Mouse (Mus musculus): ENCODE data around the gene Ehbp1. TPM values are rescaled to one million over a fixed set of nuclear protein-coding genes. Genes with fewer than 3 reads are reported as not detected.

The Ehbp1 gene
- polyA plus RNA-seq, 1 experiment from 2014 or later = 3.9 TPM

GRCm38 (mm10) chr11:22287513-22287900, 54.6 kb downstream of the Ehbp1 start:
- peak; percentile 55 for DNase-seq (ENCODE audit: low spot score)
- H3K36me3 ChIP-seq (ENCODE audit: insufficient read depth, low read length) = no peaks in the 10 kb centered on the region
- no peak for ATAC-seq (replicated peaks; ENCODE audit: low FRiP score, low read depth)
- 0 out of 2 replicates have a peak, but pooled peaks cover 3% of the 10 kb centered on the region for H3K4me1 ChIP-seq (replicated peaks; ENCODE audit: insufficient read depth, low read length)
- WGBS = under 1% methylated on average over 6 of the region's 6 CpGs
- TF ChIP-seq CTCF (IDR thresholded peaks at IDR 0.05; ENCODE audit: low read depth) = 0 out of 2 replicates have a peak, but pooled peaks have one; percentile 2
- H3K27ac ChIP-seq = peak overlapping the region; percentile 90
- peak overlapping the region; percentile 73 for H3K4me2 ChIP-seq (ENCODE audit: low read length)
- H3K4me3 ChIP-seq (replicated peaks; ENCODE audit: low read depth, low read length) = peak overlapping the region; percentile 48
- peak overlapping the region; percentile 64 for H3K9ac ChIP-seq (ENCODE audit: low read depth, low read length)
- H3K9me3 ChIP-seq (replicated peaks; ENCODE audit: low read length) = no peaks in the 10 kb centered on the region
- H3K27me3 ChIP-seq (ENCODE audit: insufficient read depth, low read length) = no peaks in the 10 kb centered on the region

GRCm38 (mm10) chr11:22286885-22287512, 55.1 kb downstream of the Ehbp1 start:
- H3K9me3 ChIP-seq (replicated peaks; ENCODE audit: low read length) = no peaks in the 10 kb centered on the region
- TF ChIP-seq CTCF (IDR thresholded peaks at IDR 0.05; ENCODE audit: low read depth) = no peak
- under 1% methylated on average over 38 of the region's 43 CpGs for WGBS
- peak; percentile 99 for DNase-seq (ENCODE audit: low spot score)
- peak overlapping the region; percentile 86 for H3K4me2 ChIP-seq (ENCODE audit: low read length)
- peak overlapping the region; percentile 73 for H3K4me3 ChIP-seq (replicated peaks; ENCODE audit: low read depth, low read length)
- H3K9ac ChIP-seq (ENCODE audit: low read depth, low read length) = peak overlapping the region; percentile 83
- peak; percentile 100 for ATAC-seq (replicated peaks; ENCODE audit: low FRiP score, low read depth)
- H3K27ac ChIP-seq = peak overlapping the region; percentile 90
- H3K4me1 ChIP-seq (replicated peaks; ENCODE audit: insufficient read depth, low read length) = 0 out of 2 replicates have a peak, but pooled peaks cover 3% of the 10 kb centered on the region
- H3K27me3 ChIP-seq (ENCODE audit: insufficient read depth, low read length) = no peaks in the 10 kb centered on the region
- no peaks in the 10 kb centered on the region for H3K36me3 ChIP-seq (ENCODE audit: insufficient read depth, low read length)

GRCm38 (mm10) chr11:22286371-22286872, 55.7 kb downstream of the Ehbp1 start:
- Histone ChIP-seq H3K4me2 (ENCODE audit: low read length) (peak overlapping the region; percentile 86), H3K4me1 (replicated peaks; ENCODE audit: insufficient read depth, low read length) (0 out of 2 replicates have a peak, but pooled peaks cover 3% of the 10 kb centered on the region), H3K36me3 (ENCODE audit: insufficient read depth, low read length) (no peaks in the 10 kb centered on the region), H3K27ac (peak overlapping the region; percentile 85), H3K27me3 (ENCODE audit: insufficient read depth, low read length) (no peaks in the 10 kb centered on the region), H3K4me3 (replicated peaks; ENCODE audit: low read depth, low read length) (peak overlapping the region; percentile 73), H3K9ac (ENCODE audit: low read depth, low read length) (peak overlapping the region; percentile 83), H3K9me3 (replicated peaks; ENCODE audit: low read length) (no peaks in the 10 kb centered on the region)
- ATAC-seq (replicated peaks; ENCODE audit: low FRiP score, low read depth) = peak; percentile 71
- TF ChIP-seq CTCF (IDR thresholded peaks at IDR 0.05; ENCODE audit: low read depth) = 0 out of 2 replicates have a peak, but pooled peaks have one; percentile 20
- WGBS = under 1% methylated on average over 39 of the region's 39 CpGs
- peak; percentile 61 for DNase-seq (ENCODE audit: low spot score)

- no peaks in the 10 kb centered on the region for H3K27me3 ChIP-seq (ENCODE audit: insufficient read depth, low read length)
- no peak overlapping the region for H3K4me3 ChIP-seq (replicated peaks; ENCODE audit: low read depth, low read length)
- no peak for TF ChIP-seq CTCF (IDR thresholded peaks at IDR 0.05; ENCODE audit: low read depth)
- no peaks in the 10 kb centered on the region for H3K9me3 ChIP-seq (replicated peaks; ENCODE audit: low read length)
- H3K4me2 ChIP-seq (ENCODE audit: low read length) = no peak overlapping the region
- ATAC-seq (replicated peaks; ENCODE audit: low FRiP score, low read depth) = no peak
- no peak overlapping the region for H3K9ac ChIP-seq (ENCODE audit: low read depth, low read length)
- H3K27ac ChIP-seq = no peak overlapping the region
- H3K36me3 ChIP-seq (ENCODE audit: insufficient read depth, low read length) = no peaks in the 10 kb centered on the region
- WGBS = 97% methylated on average over 3 of the region's 3 CpGs
- H3K4me1 ChIP-seq (replicated peaks; ENCODE audit: insufficient read depth, low read length) = no peaks in the 10 kb centered on the region
- DNase-seq (ENCODE audit: low spot score) = no peak
Observed at GRCm38 (mm10) chr11:22276656-22277055, 65.4 kb downstream of the Ehbp1 start.

GRCm38 (mm10) chr11:22274144-22274543, 67.9 kb downstream of the Ehbp1 start:
- Histone ChIP-seq H3K4me1 (replicated peaks; ENCODE audit: insufficient read depth, low read length) (no peaks in the 10 kb centered on the region), H3K36me3 (ENCODE audit: insufficient read depth, low read length) (no peaks in the 10 kb centered on the region), H3K27ac (no peak overlapping the region), H3K4me3 (replicated peaks; ENCODE audit: low read depth, low read length) (no peak overlapping the region), H3K27me3 (ENCODE audit: insufficient read depth, low read length) (no peaks in the 10 kb centered on the region), H3K9me3 (replicated peaks; ENCODE audit: low read length) (no peaks in the 10 kb centered on the region), H3K9ac (ENCODE audit: low read depth, low read length) (no peak overlapping the region), H3K4me2 (ENCODE audit: low read length) (no peak overlapping the region)
- no peak for TF ChIP-seq CTCF (IDR thresholded peaks at IDR 0.05; ENCODE audit: low read depth)
- DNase-seq (ENCODE audit: low spot score) = no peak
- no peak for ATAC-seq (replicated peaks; ENCODE audit: low FRiP score, low read depth)
- WGBS = 93% methylated on average over 2 of the region's 2 CpGs

GRCm38 (mm10) chr11:22273378-22273777, 68.7 kb downstream of the Ehbp1 start:
- no peaks in the 10 kb centered on the region for H3K36me3 ChIP-seq (ENCODE audit: insufficient read depth, low read length)
- DNase-seq (ENCODE audit: low spot score) (no peak), ATAC-seq (replicated peaks; ENCODE audit: low FRiP score, low read depth) (no peak)
- no peak for TF ChIP-seq CTCF (IDR thresholded peaks at IDR 0.05; ENCODE audit: low read depth)
- no peak overlapping the region for H3K9ac ChIP-seq (ENCODE audit: low read depth, low read length)
- H3K9me3 ChIP-seq (replicated peaks; ENCODE audit: low read length) = no peaks in the 10 kb centered on the region
- H3K4me1 ChIP-seq (replicated peaks; ENCODE audit: insufficient read depth, low read length) = no peaks in the 10 kb centered on the region
- no peak overlapping the region for H3K4me2 ChIP-seq (ENCODE audit: low read length)
- H3K27me3 ChIP-seq (ENCODE audit: insufficient read depth, low read length) = no peaks in the 10 kb centered on the region
- H3K27ac ChIP-seq = no peak overlapping the region
- WGBS = 72% methylated on average over 7 of the region's 7 CpGs
- no peak overlapping the region for H3K4me3 ChIP-seq (replicated peaks; ENCODE audit: low read depth, low read length)

All from kidney, postnatal 0 days (tissue).